Mouse (Mus musculus): Measurements from ENCODE around the gene Myo7a. TPM values are rescaled to one million over a fixed set of nuclear protein-coding genes. Genes with fewer than 3 reads are reported as not detected.

The Myo7a gene
- polyA plus RNA-seq, 1 experiment = 28.1 TPM

DNA sequence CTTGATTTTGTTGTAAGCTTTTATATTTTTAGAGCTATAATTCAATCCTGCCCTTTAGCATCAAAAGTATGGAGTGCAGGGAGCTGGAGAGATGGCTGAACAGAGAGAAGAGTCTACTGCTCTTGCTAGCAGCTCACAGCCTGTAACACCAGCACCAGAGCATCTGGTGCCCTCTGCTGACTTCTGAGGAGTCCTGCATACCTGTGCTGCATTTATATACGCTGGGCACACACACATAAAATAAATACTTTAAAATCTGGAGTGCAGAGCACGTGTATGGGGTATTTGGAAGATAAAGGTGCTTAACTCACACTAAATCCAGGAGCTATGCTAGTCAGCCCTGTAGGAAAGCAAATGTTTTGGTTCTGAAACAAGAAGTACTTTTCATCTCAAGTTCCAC is 33.0 kb downstream of the Myo7a start:
- no peak overlapping the region for H3K27ac ChIP-seq (ENCODE audit: insufficient read depth, low read length)
- TF ChIP-seq POLR2A (IDR thresholded peaks at IDR 0.05; ENCODE audit: low read depth, low read length) (no peak), CTCF (IDR thresholded peaks at IDR 0.05; ENCODE audit: extremely low read depth, insufficient read depth, insufficient read length, insufficient replicate concordance) (peak; percentile 25; the same call in 1 of the 2 replicates)
- no peak for DNase-seq (ENCODE audit: low read depth in 1 of 2, low spot score in 2 of 2)
- H3K4me1 ChIP-seq (ENCODE audit: control insufficient read depth, insufficient read depth, insufficient read length) = peaks cover 17% of the 10 kb centered on the region; the same call in 1 of the 2 replicates
- H3K36me3 ChIP-seq (ENCODE audit: control insufficient read depth, insufficient read depth, low read length) = no peaks in the 10 kb centered on the region
- H3K4me3 ChIP-seq (ENCODE audit: extremely low read depth, insufficient read depth, insufficient read length) = no peak overlapping the region
- WGBS = 49% methylated on average over 2 of the region's 2 CpGs
- H3K27me3 ChIP-seq (ENCODE audit: control insufficient read depth, insufficient read depth, low read length) = no peaks in the 10 kb centered on the region

GRCm38 (mm10) chr7:98085314-98085713 is 34.0 kb downstream of the Myo7a start:
- no peaks in the 10 kb centered on the region for H3K36me3 ChIP-seq (ENCODE audit: control insufficient read depth, insufficient read depth, low read length)
- 18% methylated on average over 7 of the region's 7 CpGs for WGBS
- no peak overlapping the region for H3K27ac ChIP-seq (ENCODE audit: insufficient read depth, low read length)

DNA sequence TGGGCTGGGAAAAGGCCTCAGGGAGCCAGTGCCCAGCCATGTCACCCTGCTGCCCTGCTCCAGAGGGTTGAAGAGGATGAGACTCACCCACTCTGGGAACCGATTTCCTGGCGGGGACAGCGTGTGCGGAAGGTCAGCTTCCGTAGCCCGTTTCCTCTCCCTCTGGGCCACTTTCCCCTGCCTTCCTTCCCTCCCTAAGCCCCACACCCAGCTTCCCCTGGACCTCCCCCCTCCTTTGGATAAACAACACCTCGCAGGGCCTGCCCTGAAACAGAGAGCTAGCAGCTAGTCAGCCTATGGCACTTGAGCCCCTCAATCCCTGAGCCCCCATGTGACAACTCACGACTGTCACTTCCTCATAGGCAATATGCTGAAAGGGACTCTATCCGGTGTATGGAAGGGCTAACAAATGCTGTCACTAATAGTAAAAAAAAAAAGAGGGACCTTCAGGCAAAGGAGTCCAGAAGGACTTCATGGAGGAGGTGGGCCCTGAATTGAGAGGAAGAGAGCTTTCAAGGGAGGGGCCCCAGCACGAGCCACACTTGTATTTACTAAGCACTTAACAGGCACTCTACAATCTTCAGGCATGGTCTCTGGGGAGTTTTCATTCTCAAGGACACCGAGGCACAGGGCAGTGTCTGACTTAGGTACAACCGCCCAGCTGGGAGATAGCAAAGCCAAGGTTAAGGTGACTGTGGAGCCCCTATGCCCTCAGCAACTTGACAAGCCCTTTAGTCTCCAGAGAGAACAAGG is 34.6 kb downstream of the Myo7a start:
- Histone ChIP-seq H3K4me1 (ENCODE audit: control insufficient read depth, insufficient read depth, insufficient read length) (peaks cover 17% of the 10 kb centered on the region; the same call in 1 of the 2 replicates), H3K27ac (ENCODE audit: insufficient read depth, low read length) (no peak overlapping the region; the same call in 1 of the 2 replicates), H3K36me3 (ENCODE audit: control insufficient read depth, insufficient read depth, low read length) (no peaks in the 10 kb centered on the region), H3K27me3 (ENCODE audit: control insufficient read depth, insufficient read depth, low read length) (no peaks in the 10 kb centered on the region), H3K4me3 (ENCODE audit: extremely low read depth, insufficient read depth, insufficient read length) (peak overlapping the region; percentile 38; the same call in 1 of the 2 replicates)
- no peak for DNase-seq (ENCODE audit: low read depth in 1 of 2, low spot score in 2 of 2)
- TF ChIP-seq POLR2A (IDR thresholded peaks at IDR 0.05; ENCODE audit: low read depth, low read length) (no peak), CTCF (IDR thresholded peaks at IDR 0.05; ENCODE audit: extremely low read depth, insufficient read depth, insufficient read length, insufficient replicate concordance) (no peak)
- 19% methylated on average over 12 of the region's 12 CpGs for WGBS

More at GRCm38 (mm10) chr7:98085314-98085713, 34.0 kb downstream of the Myo7a start:
- Histone ChIP-seq H3K4me1 (ENCODE audit: control insufficient read depth, insufficient read depth, insufficient read length) (peaks cover 17% of the 10 kb centered on the region; the same call in 1 of the 2 replicates), H3K4me3 (ENCODE audit: extremely low read depth, insufficient read depth, insufficient read length) (peak overlapping the region; percentile 38; the same call in 1 of the 2 replicates), H3K27me3 (ENCODE audit: control insufficient read depth, insufficient read depth, low read length) (no peaks in the 10 kb centered on the region)
- no peak for TF ChIP-seq CTCF (IDR thresholded peaks at IDR 0.05; ENCODE audit: extremely low read depth, insufficient read depth, insufficient read length, insufficient replicate concordance)
- TF ChIP-seq POLR2A (IDR thresholded peaks at IDR 0.05; ENCODE audit: low read depth, low read length) = no peak
- no peak for DNase-seq (ENCODE audit: low read depth in 1 of 2, low spot score in 2 of 2)

DNA sequence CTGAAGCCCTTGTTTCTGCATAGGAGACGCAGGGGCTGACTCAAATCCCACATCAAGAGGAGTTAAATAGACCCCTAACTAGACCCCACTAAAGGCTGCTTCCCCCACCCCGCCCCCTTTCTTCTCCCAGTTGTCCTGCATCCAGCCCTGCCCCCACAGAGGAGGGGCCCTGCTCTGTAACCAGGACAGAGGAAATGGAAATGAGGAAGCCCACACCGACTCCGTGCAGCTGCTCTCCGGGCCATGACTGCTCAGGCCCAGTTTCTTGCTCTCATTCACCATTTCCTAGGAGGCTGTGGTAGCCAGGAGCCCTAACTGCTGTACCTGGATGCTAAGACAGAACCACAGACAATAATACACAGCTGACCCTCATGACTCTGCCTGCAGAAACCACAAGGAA is 36.9 kb downstream of the Myo7a start:
- Histone ChIP-seq H3K4me1 (ENCODE audit: control insufficient read depth, insufficient read depth, insufficient read length) (peaks cover 17% of the 10 kb centered on the region; the same call in 1 of the 2 replicates), H3K27ac (ENCODE audit: insufficient read depth, low read length) (no peak overlapping the region), H3K4me3 (ENCODE audit: extremely low read depth, insufficient read depth, insufficient read length) (no peak overlapping the region), H3K36me3 (ENCODE audit: control insufficient read depth, insufficient read depth, low read length) (peaks cover 2% of the 10 kb centered on the region), H3K27me3 (ENCODE audit: control insufficient read depth, insufficient read depth, low read length) (no peaks in the 10 kb centered on the region)
- no peak for TF ChIP-seq POLR2A (IDR thresholded peaks at IDR 0.05; ENCODE audit: low read depth, low read length)
- no peak for TF ChIP-seq CTCF (IDR thresholded peaks at IDR 0.05; ENCODE audit: extremely low read depth, insufficient read depth, insufficient read length, insufficient replicate concordance)
- DNase-seq (ENCODE audit: low read depth in 1 of 2, low spot score in 2 of 2) = no peak
- 45% methylated on average over 5 of the region's 5 CpGs for WGBS

DNA sequence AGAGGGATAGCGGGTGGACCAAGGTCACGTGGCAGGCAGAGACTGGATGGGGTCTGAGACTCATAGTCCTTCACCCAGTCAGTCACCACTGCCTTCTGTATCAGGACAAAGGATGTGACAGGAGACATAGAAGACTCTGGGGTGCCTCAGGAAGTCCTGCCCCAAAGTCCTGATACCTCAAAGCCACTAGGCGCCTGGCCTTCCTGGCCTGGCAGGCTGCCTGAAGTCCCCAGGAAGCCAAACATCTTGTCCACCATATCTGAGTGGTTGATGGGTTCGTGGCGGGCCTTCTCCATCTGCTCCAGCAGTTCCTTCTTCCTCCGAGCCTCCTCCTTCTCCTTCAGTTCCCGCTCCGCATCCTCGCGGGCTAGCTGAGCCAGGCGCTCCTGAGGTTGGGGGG is 41.9 kb downstream of the Myo7a start:
- Histone ChIP-seq H3K36me3 (ENCODE audit: control insufficient read depth, insufficient read depth, low read length) (peaks cover 8% of the 10 kb centered on the region), H3K4me3 (ENCODE audit: extremely low read depth, insufficient read depth, insufficient read length) (no peak overlapping the region), H3K27ac (ENCODE audit: insufficient read depth, low read length) (no peak overlapping the region), H3K27me3 (ENCODE audit: control insufficient read depth, insufficient read depth, low read length) (no peaks in the 10 kb centered on the region), H3K4me1 (ENCODE audit: control insufficient read depth, insufficient read depth, insufficient read length) (peaks cover under 1% of the 10 kb centered on the region; the same call in 1 of the 2 replicates)
- DNase-seq (ENCODE audit: low read depth in 1 of 2, low spot score in 2 of 2) = no peak
- TF ChIP-seq CTCF (IDR thresholded peaks at IDR 0.05; ENCODE audit: extremely low read depth, insufficient read depth, insufficient read length, insufficient replicate concordance) = no peak
- no peak for TF ChIP-seq POLR2A (IDR thresholded peaks at IDR 0.05; ENCODE audit: low read depth, low read length)
- WGBS = 81% methylated on average over 11 of the region's 11 CpGs

GRCm38 (mm10) chr7:98071620-98072019 is 47.7 kb downstream of the Myo7a start:
- TF ChIP-seq POLR2A (IDR thresholded peaks at IDR 0.05; ENCODE audit: low read depth, low read length) (no peak), CTCF (IDR thresholded peaks at IDR 0.05; ENCODE audit: extremely low read depth, insufficient read depth, insufficient read length, insufficient replicate concordance) (peak; percentile 91; the same call in 1 of the 2 replicates)
- peaks cover 4% of the 10 kb centered on the region for H3K36me3 ChIP-seq (ENCODE audit: control insufficient read depth, insufficient read depth, low read length)
- no peaks in the 10 kb centered on the region for H3K27me3 ChIP-seq (ENCODE audit: control insufficient read depth, insufficient read depth, low read length)
- H3K4me1 ChIP-seq (ENCODE audit: control insufficient read depth, insufficient read depth, insufficient read length) = no peaks in the 10 kb centered on the region
- no peak overlapping the region for H3K4me3 ChIP-seq (ENCODE audit: extremely low read depth, insufficient read depth, insufficient read length)
- 41% methylated on average over 5 of the region's 5 CpGs for WGBS
- no peak overlapping the region for H3K27ac ChIP-seq (ENCODE audit: insufficient read depth, low read length)
- DNase-seq (ENCODE audit: low read depth in 1 of 2, low spot score in 2 of 2) = peak; percentile 49 to 78

DNA sequence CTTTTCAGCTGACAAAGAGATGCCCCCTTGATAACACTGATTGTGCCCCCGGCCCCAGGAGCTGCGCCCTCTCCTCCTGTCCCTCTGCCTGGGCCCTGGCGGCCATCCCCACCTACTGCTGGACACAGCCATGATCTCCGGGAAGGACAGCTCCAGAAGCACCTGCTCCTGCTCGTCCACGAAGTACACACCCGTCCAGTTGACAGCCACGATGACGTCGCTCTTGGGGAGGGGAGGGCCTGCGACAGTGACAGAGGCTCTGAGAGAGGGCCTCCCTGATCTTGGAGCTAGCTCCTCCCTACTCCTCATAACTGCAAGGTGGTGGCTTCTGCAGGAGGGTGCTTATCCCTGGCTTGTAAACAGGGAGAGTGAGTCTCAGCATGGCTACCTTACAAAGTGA is 53.1 kb downstream of the Myo7a start:
- Histone ChIP-seq H3K4me3 (ENCODE audit: extremely low read depth, insufficient read depth, insufficient read length) (no peak overlapping the region), H3K27ac (ENCODE audit: insufficient read depth, low read length) (no peak overlapping the region), H3K4me1 (ENCODE audit: control insufficient read depth, insufficient read depth, insufficient read length) (no peaks in the 10 kb centered on the region), H3K36me3 (ENCODE audit: control insufficient read depth, insufficient read depth, low read length) (peaks cover 2% of the 10 kb centered on the region; the same call in 1 of the 2 replicates), H3K27me3 (ENCODE audit: control insufficient read depth, insufficient read depth, low read length) (no peaks in the 10 kb centered on the region)
- no peak for DNase-seq (ENCODE audit: low read depth in 1 of 2, low spot score in 2 of 2)
- TF ChIP-seq CTCF (IDR thresholded peaks at IDR 0.05; ENCODE audit: extremely low read depth, insufficient read depth, insufficient read length, insufficient replicate concordance) (no peak), POLR2A (IDR thresholded peaks at IDR 0.05; ENCODE audit: low read depth, low read length) (no peak)
- WGBS = 91% methylated on average over 11 of the region's 11 CpGs

Data from spleen, adult 2 months (tissue).